Mouse (Mus musculus) neural tube, embryonic 14.5 days (tissue): ENCODE results near the gene Hbp1. TPM values are rescaled to one million over a fixed set of nuclear protein-coding genes. Genes with fewer than 3 reads are reported as not detected.

Experiments
- ATAC-seq: fragments of 200-750 bp; cut with Nextera tagmentation; 2 replicates; pipeline ENCODE4 v1.8.0; 2017; ENCODE audit warnings: low read depth, mild to moderate bottlenecking, moderate TSS enrichment, moderate library complexity
- H3K27ac ChIP-seq: fragments of 300-500 bp; sonication (generic); 2 replicates; pipeline ENCODE4 v1.5.1; 2014; ENCODE audit warnings: low read depth, mild to moderate bottlenecking, control low read depth, low read length, moderate library complexity, mixed read lengths
- H3K27me3 ChIP-seq: fragments of 300-500 bp; sonication (generic); 2 replicates; pipeline ENCODE4 v1.6.1; 2014; ENCODE audit warnings: low read length; ENCODE audit not compliant: control insufficient read depth, insufficient read depth
- H3K36me3 ChIP-seq: fragments of 300-500 bp; sonication (generic); 2 replicates; pipeline ENCODE4 v1.6.1; 2014; ENCODE audit warnings: low read length, mixed read lengths; ENCODE audit not compliant: control insufficient read depth, insufficient read depth
- H3K4me1 ChIP-seq: fragments of 300-500 bp; sonication (generic); 2 replicates; pipeline ENCODE4 v1.6.1; 2014; ENCODE audit warnings: low read length; ENCODE audit not compliant: control insufficient read depth, insufficient read depth
- H3K4me2 ChIP-seq: fragments of 300-500 bp; sonication (generic); 2 replicates; pipeline ENCODE4 v1.6.1; 2014; ENCODE audit warnings: mild to moderate bottlenecking, low read depth, low read length, control low read depth
- H3K4me3 ChIP-seq: fragments of 300-500 bp; sonication (generic); 2 replicates; pipeline ENCODE4 v1.5.1; 2014; ENCODE audit warnings: low read depth, low read length, control low read depth, mixed read lengths
- H3K9ac ChIP-seq: fragments of 300-500 bp; sonication (generic); replicated peaks from 2 replicates; pipeline ENCODE4 v1.6.1; 2014; ENCODE audit warnings: low read depth, mild to moderate bottlenecking, control low read depth, low read length, mixed read lengths
- H3K9me3 ChIP-seq: fragments of 300-500 bp; sonication (generic); 2 replicates; pipeline ENCODE4 v1.6.1; 2016; ENCODE audit warnings: low read length; ENCODE audit not compliant: control insufficient read depth
- WGBS: fragments of 180-500 bp; shearing (Covaris S2); extraction: QIAGEN DNeasy Blood & Tissue Kit; methylation state at CpG from one replicate; pipeline ENCODE4 v1.1.7; 2014; 5-methylcytosine and 5-hydroxymethylcytosine counted together
- polyA plus RNA-seq: library from polyadenylated mRNA; unstranded; fragments of >200 nt; fragmentation: Nextera tagmentation; extraction: Ambion mirVana; gene quantifications from 2 replicates; pipeline ENCODE4 v1.2.1, GENCODE M21; 2014

Gene Hbp1
- polyA plus RNA-seq, 1 experiment from 2014 or later: 47.4 TPM

- Histone ChIP-seq H3K4me1 (no peaks in the 10 kb centered on the region), H3K4me2 (no peak overlapping the region), H3K27me3 (no peaks in the 10 kb centered on the region), H3K4me3 (no peak overlapping the region), H3K27ac (no peak overlapping the region), H3K9ac (no peak overlapping the region), H3K9me3 (no peaks in the 10 kb centered on the region), H3K36me3 (peaks cover 2% of the 10 kb centered on the region; the same call in 1 of the 2 replicates)
- 96% methylated on average over 11 of the region's 11 CpGs for WGBS
- ATAC-seq: no peak
These were observed 64.3 kb downstream of the Hbp1 start for GRCm38 (mm10) chr12:31885844-31886606.

- H3K36me3 ChIP-seq: peaks cover 2% of the 10 kb centered on the region; the same call in 1 of the 2 replicates
- no peaks in the 10 kb centered on the region for H3K27me3 ChIP-seq
These were observed 65.3 kb downstream of the Hbp1 start for GRCm38 (mm10) chr12:31885084-31885483.

DNA sequence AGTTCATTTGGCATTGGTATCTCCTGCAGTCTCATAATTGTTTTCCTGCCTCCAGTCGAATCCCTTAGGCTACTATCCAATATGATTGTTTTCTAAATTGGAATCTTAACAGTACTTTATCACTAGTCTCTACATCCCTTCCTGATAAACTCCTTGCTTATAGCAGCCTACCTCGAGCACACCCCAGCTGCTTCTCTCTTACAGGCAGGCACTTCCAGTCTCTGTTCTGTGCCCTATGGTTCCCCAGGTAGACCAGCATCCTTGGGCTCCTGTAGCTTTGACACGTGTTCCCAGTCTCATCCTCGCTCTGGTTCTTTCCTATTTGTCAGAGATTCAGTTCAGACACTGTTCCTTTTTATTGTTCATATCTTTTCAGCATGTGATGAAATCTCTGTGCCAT is 66.0 kb downstream of the Hbp1 start:
- Histone ChIP-seq H3K4me3 (no peak overlapping the region), H3K27me3 (no peaks in the 10 kb centered on the region), H3K9ac (no peak overlapping the region), H3K4me1 (no peaks in the 10 kb centered on the region), H3K36me3 (peaks cover 2% of the 10 kb centered on the region; the same call in 1 of the 2 replicates), H3K4me2 (no peak overlapping the region), H3K27ac (no peak overlapping the region), H3K9me3 (no peaks in the 10 kb centered on the region)
- 68% methylated on average over 4 of the region's 4 CpGs for WGBS
- peak; percentile 69; the same call in 1 of the 2 replicates for ATAC-seq

More at GRCm38 (mm10) chr12:31885084-31885483, 65.3 kb downstream of the Hbp1 start:
- no peak for ATAC-seq
- Histone ChIP-seq H3K9me3 (no peaks in the 10 kb centered on the region), H3K27ac (no peak overlapping the region), H3K4me2 (no peak overlapping the region), H3K4me1 (no peaks in the 10 kb centered on the region), H3K4me3 (no peak overlapping the region), H3K9ac (no peak overlapping the region)
- WGBS: 91% methylated on average over 4 of the region's 4 CpGs

DNA sequence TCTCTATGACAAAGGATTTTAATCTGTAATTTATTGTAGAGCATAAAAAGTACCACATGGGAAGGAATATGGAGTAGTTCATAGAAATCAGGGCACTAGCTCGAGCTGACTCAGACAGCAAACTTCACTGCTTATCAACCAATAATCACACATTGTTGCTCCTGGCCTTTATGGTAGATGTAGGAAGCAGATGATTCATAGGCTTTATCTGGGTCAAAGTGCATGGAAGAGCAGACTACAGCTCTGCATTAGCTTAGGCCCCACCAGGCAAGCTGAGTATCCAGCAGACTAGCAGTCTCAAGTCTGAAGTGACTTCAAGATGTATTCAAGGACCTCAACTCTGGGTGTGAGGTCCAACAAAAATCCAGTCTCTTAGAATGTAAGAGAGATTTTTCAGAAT is 67.6 kb downstream of the Hbp1 start:
- no peaks in the 10 kb centered on the region for H3K9me3 ChIP-seq
- H3K4me1 ChIP-seq: no peaks in the 10 kb centered on the region
- H3K27ac ChIP-seq: no peak overlapping the region
- no peak overlapping the region for H3K9ac ChIP-seq
- no peak overlapping the region for H3K4me2 ChIP-seq
- ATAC-seq: no peak
- peaks cover 2% of the 10 kb centered on the region; the same call in 1 of the 2 replicates for H3K36me3 ChIP-seq
- no peak overlapping the region for H3K4me3 ChIP-seq
- WGBS: 48% methylated on average over 1 of the region's 1 CpGs
- H3K27me3 ChIP-seq: no peaks in the 10 kb centered on the region

- H3K4me1 ChIP-seq: no peaks in the 10 kb centered on the region
- no peaks in the 10 kb centered on the region for H3K9me3 ChIP-seq
- no peaks in the 10 kb centered on the region for H3K36me3 ChIP-seq
- no peak overlapping the region for H3K4me3 ChIP-seq
- no peaks in the 10 kb centered on the region for H3K27me3 ChIP-seq
- ATAC-seq: no peak
- H3K27ac ChIP-seq: no peak overlapping the region
- H3K4me2 ChIP-seq: no peak overlapping the region
- 93% methylated on average over 4 of the region's 4 CpGs for WGBS
- H3K9ac ChIP-seq: no peak overlapping the region
These were observed 73.6 kb downstream of the Hbp1 start for GRCm38 (mm10) chr12:31876775-31877174.

Other genes starting within 250 kb of the Hbp1 start
- 29.3 and 32.5 TPM in 2 replicates for gene Gpr22, start 236.6 kb downstream of the Hbp1 start, polyA plus RNA-seq
- gene Prkar2b, start 110.8 kb upstream of the Hbp1 start, polyA plus RNA-seq: 157 and 162 TPM in 2 replicates